Mouse (Mus musculus) C2C12 (cell line): Measurements from ENCODE around the gene Serpina5.

Source experiments
- CTCF ChIP-seq: IDR thresholded peaks from one replicate; pipeline ENCODE4 v1.5.1; 2011; ENCODE audit not compliant: control insufficient read depth, insufficient read depth, insufficient read length
- FOSL1 ChIP-seq: IDR thresholded peaks from one replicate; pipeline ENCODE4 v1.8.0; 2011; ENCODE audit warnings: mild to moderate bottlenecking, low read length; ENCODE audit not compliant: poor library complexity, insufficient read depth, severe bottlenecking
- MAX ChIP-seq: IDR thresholded peaks from one replicate; pipeline ENCODE4 v1.6.1; 2011; ENCODE audit warnings: mild to moderate bottlenecking, control low read depth
- MYOG ChIP-seq: IDR thresholded peaks from one replicate; pipeline ENCODE4 v1.6.1; 2011; ENCODE audit not compliant: control insufficient read depth, insufficient read length; ENCODE audit errors: extremely low read depth
- USF1 ChIP-seq: IDR thresholded peaks from one replicate; pipeline ENCODE4 v1.6.1; 2011; ENCODE audit warnings: low read depth, mild to moderate bottlenecking, control low read depth, moderate library complexity

DNA sequence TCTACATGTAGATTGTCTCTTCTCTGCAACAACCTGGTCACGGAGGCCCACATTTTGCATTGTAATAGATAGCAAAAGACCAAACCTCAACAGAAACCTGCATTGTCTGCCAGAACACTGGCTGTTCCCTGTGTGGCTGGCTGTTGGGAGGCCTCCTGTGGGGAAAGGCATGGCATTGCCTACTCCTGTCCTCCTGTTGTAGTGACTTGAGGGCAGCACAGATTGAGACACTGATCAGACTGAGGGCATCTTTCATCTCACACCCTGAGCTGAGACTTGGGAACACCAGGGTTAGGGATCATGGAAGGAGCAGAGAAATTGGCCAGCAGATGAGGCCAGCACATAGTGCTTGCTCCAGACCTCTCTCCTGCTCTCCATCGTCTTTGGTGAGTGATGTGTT is 37.3 kb downstream of the Serpina5 start:
- TF ChIP-seq CTCF (no peak), FOSL1 (no peak), MAX (no peak), MYOG (no peak), USF1 (no peak)
